Mouse (Mus musculus) layer of hippocampus, adult 2 months (tissue): Measurements from ENCODE around the gene Asic2. TPM values are rescaled to one million over a fixed set of nuclear protein-coding genes. Genes with fewer than 3 reads are reported as not detected.

Experiments
- DNase-seq, 2 experiments: peaks; one replicate each; pipeline ENCODE4 v3.0.0; 2022; ENCODE audit warnings: low spot score in 2 of 2
- H3K27ac ChIP-seq: fragments of 200-600 bp; 2 replicates; pipeline ENCODE4 v1.8.1; 2022
- H3K4me3 ChIP-seq: fragments of 200-600 bp; 2 replicates; pipeline ENCODE4 v1.8.1; 2022; ENCODE audit warnings: mild to moderate bottlenecking
- CTCF ChIP-seq: fragments of 200-600 bp; conservative IDR thresholded peaks from 2 replicates; pipeline ENCODE4 v1.8.1; 2022; ENCODE audit warnings: antibody characterized with exemption, mild to moderate bottlenecking, moderate library complexity
- total RNA-seq, 2 experiments: library from RNA; stranded (reverse); gene quantifications; 2 replicates each; pipeline ENCODE4 v1.2.3; 2021

The Asic2 gene
- total RNA-seq, 2 experiments from 2014 or later, result 58.5 to 65.6 TPM

DNA sequence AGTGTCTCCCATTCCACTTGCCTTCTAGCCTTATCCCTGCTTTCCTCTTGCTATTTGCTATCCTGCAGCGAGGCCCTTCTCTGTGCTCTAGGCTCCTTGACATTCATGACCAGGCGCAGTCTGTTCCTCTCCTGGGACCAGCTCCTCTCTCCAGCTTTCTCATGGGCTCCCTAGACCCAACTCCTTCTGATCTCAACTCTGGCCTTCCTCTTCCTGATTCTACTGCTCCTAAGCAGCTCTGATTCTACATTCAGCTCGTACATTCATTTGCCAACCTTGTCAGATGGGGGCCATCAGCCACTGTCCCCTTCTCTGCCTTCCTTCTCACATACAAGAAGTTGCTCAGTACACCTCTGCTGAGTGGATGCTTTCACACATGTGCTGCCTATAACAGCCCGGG, 747.5 kb downstream of the Asic2 start:
- no peak for DNase-seq
- no peak for TF ChIP-seq CTCF

GRCm38 (mm10) chr11:81205471-81205870, 762.8 kb downstream of the Asic2 start:
- no peak overlapping the region for H3K27ac ChIP-seq
- no peak for DNase-seq
- H3K4me3 ChIP-seq, result no peak overlapping the region
- no peak for TF ChIP-seq CTCF

More for the DNA sequence above, 747.5 kb downstream of the Asic2 start:
- Histone ChIP-seq H3K27ac (no peak overlapping the region), H3K4me3 (no peak overlapping the region)

DNA sequence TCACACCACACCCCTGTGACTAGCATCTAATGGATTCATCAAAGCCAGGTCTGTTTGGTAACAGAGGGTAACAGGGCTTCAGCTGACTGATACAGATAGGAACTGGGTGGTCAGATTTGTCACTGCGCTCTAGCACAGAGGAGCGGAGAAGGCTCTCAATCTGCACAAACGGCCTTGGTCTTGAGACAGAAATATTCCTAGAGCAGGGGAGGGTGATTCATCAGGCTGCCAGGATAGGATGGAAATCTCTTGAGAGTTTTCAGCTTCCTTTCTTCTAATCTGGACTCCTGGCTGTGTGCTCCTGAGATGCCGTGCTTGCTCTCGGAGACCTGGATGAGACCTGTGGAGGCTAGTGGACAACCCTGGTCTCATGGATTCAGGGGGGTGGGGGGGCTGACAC, 765.7 kb downstream of the Asic2 start:
- DNase-seq, result no peak
- Histone ChIP-seq H3K27ac (no peak overlapping the region), H3K4me3 (no peak overlapping the region)
- no peak for TF ChIP-seq CTCF

DNA sequence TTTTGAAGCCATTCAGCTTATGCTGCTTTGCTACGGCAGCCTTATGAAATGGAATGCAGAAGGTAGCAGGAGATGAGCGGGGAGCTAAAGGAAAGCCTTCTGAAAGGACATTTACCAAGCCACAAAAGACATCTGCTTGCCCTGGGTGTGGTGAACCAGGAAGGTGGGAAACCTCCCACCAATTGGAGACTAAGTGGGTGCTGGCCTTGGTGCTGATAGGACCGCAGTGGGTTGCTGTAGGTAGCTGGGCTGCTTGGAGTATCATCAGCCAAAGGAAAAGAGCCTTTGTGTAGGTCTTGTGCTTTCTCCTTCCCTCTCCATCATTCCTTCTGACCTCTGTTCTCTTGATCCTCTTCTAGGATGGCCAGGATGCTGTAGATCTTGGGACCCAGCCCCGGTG, 774.4 kb downstream of the Asic2 start:
- no peak for DNase-seq
- no peak overlapping the region for H3K4me3 ChIP-seq
- TF ChIP-seq CTCF, result no peak
- no peak overlapping the region for H3K27ac ChIP-seq

- H3K27ac ChIP-seq, result no peak overlapping the region
Measured at GRCm38 (mm10) chr11:81192155-81192554, 776.1 kb downstream of the Asic2 start.

DNA sequence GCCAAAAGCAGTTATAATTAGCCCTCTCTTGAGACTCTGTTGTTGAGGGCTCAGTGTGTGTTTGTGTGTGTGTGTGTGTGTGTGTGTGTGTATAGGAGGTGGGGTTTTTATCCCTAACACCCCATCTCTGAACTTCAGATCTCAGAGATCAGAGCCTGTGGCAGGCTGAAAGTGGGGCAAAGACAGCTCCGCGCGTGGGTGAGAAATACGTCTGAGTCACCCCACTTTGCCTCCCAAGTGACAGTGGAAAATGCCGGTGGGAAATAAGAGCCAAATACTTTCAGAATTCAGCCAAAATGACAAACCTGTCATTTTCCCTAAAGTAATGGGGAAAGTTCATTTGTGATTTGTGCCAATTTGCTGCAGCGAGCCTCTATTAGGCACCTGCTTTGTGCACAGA, 779.2 kb downstream of the Asic2 start:
- no peak for DNase-seq
- Histone ChIP-seq H3K27ac (no peak overlapping the region), H3K4me3 (no peak overlapping the region)
- no peak for TF ChIP-seq CTCF

More at GRCm38 (mm10) chr11:81192155-81192554, 776.1 kb downstream of the Asic2 start:
- no peak for TF ChIP-seq CTCF
- DNase-seq, result no peak
- H3K4me3 ChIP-seq, result no peak overlapping the region

GRCm38 (mm10) chr11:81187851-81188250, 780.4 kb downstream of the Asic2 start:
- H3K4me3 ChIP-seq, result no peak overlapping the region
- DNase-seq, result no peak
- H3K27ac ChIP-seq, result no peak overlapping the region
- no peak for TF ChIP-seq CTCF

- no peak for DNase-seq
- no peak overlapping the region for H3K27ac ChIP-seq
- TF ChIP-seq CTCF, result no peak
- no peak overlapping the region for H3K4me3 ChIP-seq
Measured at GRCm38 (mm10) chr11:81184721-81185120, 783.5 kb downstream of the Asic2 start.

- H3K27ac ChIP-seq, result no peak overlapping the region
Measured at GRCm38 (mm10) chr11:81164890-81165289, 803.4 kb downstream of the Asic2 start.

GRCm38 (mm10) chr11:81163056-81163455, 805.2 kb downstream of the Asic2 start:
- Histone ChIP-seq H3K4me3 (no peak overlapping the region), H3K27ac (no peak overlapping the region)
- no peak for DNase-seq
- TF ChIP-seq CTCF, result no peak

More at GRCm38 (mm10) chr11:81164890-81165289, 803.4 kb downstream of the Asic2 start:
- DNase-seq, result no peak
- no peak for TF ChIP-seq CTCF
- no peak overlapping the region for H3K4me3 ChIP-seq

GRCm38 (mm10) chr11:81153841-81154240, 814.4 kb downstream of the Asic2 start:
- peak; percentile 19 to 48 for DNase-seq
- peak overlapping the region; percentile 77 for H3K4me3 ChIP-seq
- H3K27ac ChIP-seq, result peak overlapping the region; percentile 95; the same call in 1 of the 2 replicates
- TF ChIP-seq CTCF, result no peak

GRCm38 (mm10) chr11:81153161-81153840, 815.0 kb downstream of the Asic2 start:
- peak; percentile 48 for TF ChIP-seq CTCF
- H3K27ac ChIP-seq, result peak overlapping the region; percentile 95
- H3K4me3 ChIP-seq, result peak overlapping the region; percentile 77
- DNase-seq, result peak; percentile 66 to 76

- peak overlapping the region; percentile 77 for H3K4me3 ChIP-seq
- peak; percentile 69 to 77 for DNase-seq
- H3K27ac ChIP-seq, result peak overlapping the region; percentile 95
- TF ChIP-seq CTCF, result peak; percentile 81
Measured at GRCm38 (mm10) chr11:81152460-81153160, 815.6 kb downstream of the Asic2 start.

- Histone ChIP-seq H3K4me3 (peak overlapping the region; percentile 77), H3K27ac (peak overlapping the region; percentile 95)
- DNase-seq, result peak; percentile 41 to 63
- TF ChIP-seq CTCF, result peak; percentile 75
Measured at GRCm38 (mm10) chr11:81152021-81152385, 816.3 kb downstream of the Asic2 start.
